Mouse (Mus musculus) cerebellum, adult 9-10 months (tissue): ENCODE measurements around the gene Art1.

ENCODE experiments used
- DNase-seq: peaks from one replicate; pipeline ENCODE4 v3.0.0; 2022

Gene Art1

GRCm38 (mm10) chr7:102101487-102101886, at the start of gene Art1:
Gene Art1 (plus strand): TSS chr7:102101743.
- DNase-seq: no peak

- DNase-seq: no peak
Measured at GRCm38 (mm10) chr7:102061353-102061752, 40.2 kb upstream of the Art1 start.

GRCm38 (mm10) chr7:102062203-102062602, 39.3 kb upstream of the Art1 start:
- DNase-seq: no peak

- DNase-seq: no peak
Measured at GRCm38 (mm10) chr7:102063891-102064290, 37.7 kb upstream of the Art1 start.

GRCm38 (mm10) chr7:102064655-102065045, 36.9 kb upstream of the Art1 start:
- DNase-seq: no peak

GRCm38 (mm10) chr7:102065046-102065891, 36.3 kb upstream of the Art1 start, which contains the start of the genes Rnf121, Xndc1 and Xntrpc:
Gene Rnf121 (minus strand): TSS chr7:102065469.
Gene Xndc1 (plus strand): TSS chr7:102065511.
Gene Xntrpc (plus strand): TSS chr7:102065713.
- peak; percentile 91 for DNase-seq

GRCm38 (mm10) chr7:102066363-102066762, 35.2 kb upstream of the Art1 start:
- DNase-seq: no peak

GRCm38 (mm10) chr7:102076714-102077296, 24.7 kb upstream of the Art1 start:
- DNase-seq: no peak

GRCm38 (mm10) chr7:102078517-102078916, 23.0 kb upstream of the Art1 start:
- peak; percentile 52 for DNase-seq

- DNase-seq: no peak
Measured at GRCm38 (mm10) chr7:102080311-102080710, 21.2 kb upstream of the Art1 start.

GRCm38 (mm10) chr7:102081784-102082183, 19.8 kb upstream of the Art1 start:
- no peak for DNase-seq

GRCm38 (mm10) chr7:102082816-102083215, 18.7 kb upstream of the Art1 start, which contains the start of gene Trpc2:
Gene Trpc2 (plus strand): TSS chr7:102083116.
- DNase-seq: no peak

- DNase-seq: no peak
Measured at GRCm38 (mm10) chr7:102084041-102084696, 17.4 kb upstream of the Art1 start.

- DNase-seq: peak; percentile 50
Measured at GRCm38 (mm10) chr7:102087336-102087735, 14.2 kb upstream of the Art1 start.

- DNase-seq: no peak
Measured at GRCm38 (mm10) chr7:102099760-102100661, 1.5 kb upstream of the Art1 start.

GRCm38 (mm10) chr7:102100868-102101267, 675 bp upstream of the Art1 start:
- DNase-seq: no peak

GRCm38 (mm10) chr7:102102241-102102640, 698 bp downstream of the Art1 start:
- no peak for DNase-seq

- DNase-seq: no peak
Measured at GRCm38 (mm10) chr7:102102696-102103095, 1.2 kb downstream of the Art1 start.

- no peak for DNase-seq
Measured at GRCm38 (mm10) chr7:102103555-102103954, 2.0 kb downstream of the Art1 start.

GRCm38 (mm10) chr7:102104126-102104525, 2.6 kb downstream of the Art1 start:
- peak; percentile 60 for DNase-seq

GRCm38 (mm10) chr7:102106700-102107141, 5.2 kb downstream of the Art1 start:
- DNase-seq: no peak

GRCm38 (mm10) chr7:102108206-102108605, 6.7 kb downstream of the Art1 start:
- DNase-seq: no peak
